In genomic region chr12:8881736-8882135, GRCm38 (mm10) we compare ENCODE assay signal across 8 mouse cellular contexts. TPM values are rescaled to one million over a fixed set of nuclear protein-coding genes. Genes with fewer than 3 reads are reported as not detected.
DNase-seq lines count a peak whose midpoint lies in the region; ATAC-seq and TF ChIP-seq lines count a peak whose summit lies in the region.

No protein-coding gene starts in this region.

- no peaks in the 10 kb centered on the region for H3K27me3 ChIP-seq in testis, adult 2 months (ENCODE audit: control insufficient read depth, insufficient read depth, low read length)
- H3K27me3 ChIP-seq in splenic B cell, adult 2 months (ENCODE audit: control insufficient read depth, insufficient read depth, low read length, poor library complexity, severe bottlenecking), result no peaks in the 10 kb centered on the region
- no peaks in the 10 kb centered on the region for H3K27me3 ChIP-seq in forebrain, embryonic 13.5 days
- H3K27me3 ChIP-seq in midbrain, embryonic 14.5 days (ENCODE audit: control insufficient read depth, insufficient read depth, low read length), result no peaks in the 10 kb centered on the region

- peak; percentile 36; the same call in 1 of the 2 replicates for TF ChIP-seq CTCF in testis, adult 2 months (IDR thresholded peaks at IDR 0.05; ENCODE audit: control insufficient read depth, insufficient read depth, insufficient replicate concordance, low read depth, low read length)

- no peak for TF ChIP-seq POLR2A in testis, adult 2 months (IDR thresholded peaks at IDR 0.05; ENCODE audit: control insufficient read depth, low read depth, low read length)

- no peak overlapping the region for H3K9ac ChIP-seq in forebrain, embryonic 13.5 days
- H3K9ac ChIP-seq in midbrain, embryonic 14.5 days (replicated peaks; ENCODE audit: low read length), result no peak overlapping the region

- no peaks in the 10 kb centered on the region for H3K4me1 ChIP-seq in testis, adult 2 months (ENCODE audit: control insufficient read depth, insufficient read depth, low read length)
- peaks cover 14% of the 10 kb centered on the region for H3K4me1 ChIP-seq in forebrain, embryonic 13.5 days
- H3K4me1 ChIP-seq in midbrain, embryonic 14.5 days (ENCODE audit: control insufficient read depth, insufficient read depth, low read length), result peaks cover 9% of the 10 kb centered on the region

- no peaks in the 10 kb centered on the region for H3K9me3 ChIP-seq in forebrain, embryonic 13.5 days (replicated peaks)
- no peaks in the 10 kb centered on the region for H3K9me3 ChIP-seq in midbrain, embryonic 14.5 days (ENCODE audit: control insufficient read depth, low read length)

- 79% methylated on average over 4 of the region's 4 CpGs for WGBS in forebrain, embryonic 13.5 days
- WGBS in midbrain, embryonic 14.5 days, result 72% methylated on average over 4 of the region's 4 CpGs

- no peak overlapping the region for H3K27ac ChIP-seq in testis, adult 2 months (ENCODE audit: control insufficient read depth, insufficient read depth, low read depth, low read length)
- H3K27ac ChIP-seq in forebrain, embryonic 13.5 days, result no peak overlapping the region
- no peak overlapping the region for H3K27ac ChIP-seq in midbrain, embryonic 14.5 days (replicated peaks; ENCODE audit: low read depth, low read length)

- no peak overlapping the region for H3K4me2 ChIP-seq in forebrain, embryonic 13.5 days
- H3K4me2 ChIP-seq in midbrain, embryonic 14.5 days (ENCODE audit: low read length), result no peak overlapping the region

- DNase-seq in cerebellum, adult 11-12 months, result peak; percentile 29
- DNase-seq in cerebellum, adult 9-11 months, result no peak
- DNase-seq in testis, postnatal 10 days (ENCODE audit: low spot score), result no peak
- peak; percentile 64 for DNase-seq in kidney, postnatal 14 days
- peak; percentile 59 for DNase-seq in splenic B cell, adult 2 months (ENCODE audit: low read depth, low spot score)
- no peak for DNase-seq in midbrain, embryonic 14.5 days

- H3K36me3 ChIP-seq in testis, adult 2 months (ENCODE audit: control insufficient read depth, insufficient read depth, low read length), result no peaks in the 10 kb centered on the region
- H3K36me3 ChIP-seq in splenic B cell, adult 2 months (ENCODE audit: control insufficient read depth, insufficient read depth, low read length, poor library complexity, severe bottlenecking), result no peaks in the 10 kb centered on the region
- no peaks in the 10 kb centered on the region for H3K36me3 ChIP-seq in forebrain, embryonic 13.5 days (ENCODE audit: poor library complexity, severe bottlenecking)
- H3K36me3 ChIP-seq in midbrain, embryonic 14.5 days (ENCODE audit: control insufficient read depth, insufficient read depth, low read length), result no peaks in the 10 kb centered on the region

- H3K4me3 ChIP-seq in testis, adult 2 months (ENCODE audit: control insufficient read depth, low read depth, low read length), result no peak overlapping the region
- no peak overlapping the region for H3K4me3 ChIP-seq in forebrain, embryonic 13.5 days
- no peak overlapping the region for H3K4me3 ChIP-seq in midbrain, embryonic 14.5 days (replicated peaks; ENCODE audit: low read depth, low read length)

- no peak for ATAC-seq in forebrain, embryonic 13.5 days
- ATAC-seq in midbrain, embryonic 14.5 days (ENCODE audit: low FRiP score, low TSS enrichment), result no peak

RNA-seq across cellular contexts. Expression of gene Laptm4a, which starts 39.7 kb away (rescaled TPM):
- 315 and 383 TPM in 2 replicates for polyA plus RNA-seq in testis, adult 2 months (2012; rRNA removed)
- 243 and 246 TPM in 2 replicates for polyA plus RNA-seq in forebrain, embryonic 13.5 days (2015; fragmentation: Nextera tagmentation; extraction: Ambion mirVana)
- polyA plus RNA-seq in midbrain, embryonic 14.5 days (2014; fragmentation: Nextera tagmentation; extraction: Ambion mirVana), result 141 and 151 TPM in 2 replicates

Comparison
In these comparisons a context has a peak if more than half of its experiments do, and no peak if none do; other contexts are left out.
1. DNase-seq: peak in cerebellum, adult 11-12 months (single experiment), kidney, postnatal 14 days (single experiment) and splenic B cell, adult 2 months (single experiment); none in cerebellum, adult 9-11 months (single experiment), testis, postnatal 10 days (single experiment) and midbrain, embryonic 14.5 days (single experiment).